Mouse (Mus musculus): Measurements from ENCODE around the gene AC134908.4.

AC134908.4 gene

GRCm38 (mm10) chr17:25795609-25796092 is at the start of gene AC134908.4:
TSS of gene AC134908.4 (minus strand) at chr17:25795659.
- peak; percentile 14 for DNase-seq (ENCODE audit: low read depth)

- DNase-seq (ENCODE audit: low read depth) = peak; percentile 95
Observed at GRCm38 (mm10) chr17:25844396-25844901, 49.0 kb upstream of the AC134908.4 start, which contains the start of gene Rhot2. TSS of gene Rhot2 (minus strand) at chr17:25844851.

- DNase-seq (ENCODE audit: low read depth) = no peak
Observed at GRCm38 (mm10) chr17:25843636-25844395, 48.4 kb upstream of the AC134908.4 start.

GRCm38 (mm10) chr17:25843122-25843521 is 47.7 kb upstream of the AC134908.4 start:
- DNase-seq (ENCODE audit: low read depth) = no peak

- no peak for DNase-seq (ENCODE audit: low read depth)
Observed at GRCm38 (mm10) chr17:25842509-25842908, 47.0 kb upstream of the AC134908.4 start.

GRCm38 (mm10) chr17:25841117-25841880 is 45.8 kb upstream of the AC134908.4 start, which contains the start of gene Gm20683:
TSS of gene Gm20683 (minus strand) at chr17:25841763.
- DNase-seq (ENCODE audit: low read depth) = no peak

GRCm38 (mm10) chr17:25840519-25840918 is 45.1 kb upstream of the AC134908.4 start:
- no peak for DNase-seq (ENCODE audit: low read depth)

GRCm38 (mm10) chr17:25839455-25840235 is 44.2 kb upstream of the AC134908.4 start:
- DNase-seq (ENCODE audit: low read depth) = no peak

- no peak for DNase-seq (ENCODE audit: low read depth)
Observed at GRCm38 (mm10) chr17:25838904-25839303, 43.4 kb upstream of the AC134908.4 start.

- DNase-seq (ENCODE audit: low read depth) = no peak
Observed at GRCm38 (mm10) chr17:25837533-25837932, 42.1 kb upstream of the AC134908.4 start.

- DNase-seq (ENCODE audit: low read depth) = no peak
Observed at GRCm38 (mm10) chr17:25837076-25837410, 41.6 kb upstream of the AC134908.4 start, which contains the start of gene Rhbdl1. TSS of gene Rhbdl1 (minus strand) at chr17:25837295.

- DNase-seq (ENCODE audit: low read depth) = no peak
Observed at GRCm38 (mm10) chr17:25836397-25837075, 41.1 kb upstream of the AC134908.4 start.

GRCm38 (mm10) chr17:25835816-25836215 is 40.4 kb upstream of the AC134908.4 start:
- no peak for DNase-seq (ENCODE audit: low read depth)

GRCm38 (mm10) chr17:25835301-25835700 is 39.8 kb upstream of the AC134908.4 start:
- DNase-seq (ENCODE audit: low read depth) = no peak

GRCm38 (mm10) chr17:25834595-25835222 is 39.2 kb upstream of the AC134908.4 start:
- no peak for DNase-seq (ENCODE audit: low read depth)

GRCm38 (mm10) chr17:25833961-25834594 is 38.6 kb upstream of the AC134908.4 start:
- no peak for DNase-seq (ENCODE audit: low read depth)

GRCm38 (mm10) chr17:25833291-25833663 is 37.8 kb upstream of the AC134908.4 start, which contains the start of gene Stub1:
TSS of gene Stub1 (minus strand) at chr17:25833404.
- DNase-seq (ENCODE audit: low read depth) = peak; percentile 99

GRCm38 (mm10) chr17:25832436-25833290 is 37.2 kb upstream of the AC134908.4 start:
- DNase-seq (ENCODE audit: low read depth) = peak; percentile 100

Measured in 416B (cell line).